Mouse (Mus musculus) forebrain, embryonic 10.5 days (tissue): Measurements from ENCODE around the gene Ehbp1. TPM values are rescaled to one million over a fixed set of nuclear protein-coding genes. Genes with fewer than 3 reads are reported as not detected.

ENCODE experiments used
- DNase-seq: peaks from one replicate; pipeline ENCODE4 v3.0.0-alpha.2; 2017; ENCODE audit warnings: low spot score; ENCODE audit errors: extremely low spot score
- H3K27ac ChIP-seq: fragments of 300-500 bp; sonication (generic); 2 replicates; pipeline ENCODE4 v1.5.1; 2016; ENCODE audit warnings: mild to moderate bottlenecking
- H3K27me3 ChIP-seq: fragments of 300-500 bp; sonication (generic); 2 replicates; pipeline ENCODE4 v1.6.1; 2016; ENCODE audit warnings: mild to moderate bottlenecking; ENCODE audit not compliant: poor library complexity, severe bottlenecking
- H3K36me3 ChIP-seq: fragments of 300-500 bp; sonication (generic); replicated peaks from 2 replicates; pipeline ENCODE4 v1.6.1; 2016; ENCODE audit warnings: mild to moderate bottlenecking, moderate library complexity
- H3K4me1 ChIP-seq: fragments of 300-500 bp; sonication (generic); 2 replicates; pipeline ENCODE4 v1.6.1; 2016
- H3K4me3 ChIP-seq: fragments of 300-500 bp; sonication (generic); 2 replicates; pipeline ENCODE4 v1.5.1; 2016; ENCODE audit warnings: mild to moderate bottlenecking, moderate library complexity
- H3K9me3 ChIP-seq: fragments of 300-500 bp; sonication (generic); 2 replicates; pipeline ENCODE4 v1.6.1; 2016; ENCODE audit warnings: mild to moderate bottlenecking, moderate library complexity
- WGBS: fragments of 180-500 bp; shearing (Covaris S2); methylation state at CpG from one replicate; pipeline ENCODE4 v1.1.7; 2016; 5-methylcytosine and 5-hydroxymethylcytosine counted together
- polyA plus RNA-seq: library from polyadenylated mRNA; unstranded; fragments of >200 nt; fragmentation: Nextera tagmentation; extraction: Ambion mirVana; gene quantifications from 2 replicates; pipeline ENCODE4 v1.2.1, GENCODE M21; 2016

Ehbp1 gene
- polyA plus RNA-seq, 1 experiment from 2014 or later = 12.6 TPM

GRCm38 (mm10) chr11:22063352-22063751 is 278.7 kb downstream of the Ehbp1 start:
- H3K36me3 ChIP-seq = peaks cover 3% of the 10 kb centered on the region; the same call in 1 of the 2 replicates
- H3K4me1 ChIP-seq = peaks cover 8% of the 10 kb centered on the region
- H3K27me3 ChIP-seq = no peaks in the 10 kb centered on the region
- 80% methylated on average over 2 of the region's 2 CpGs for WGBS
- no peak overlapping the region for H3K4me3 ChIP-seq
- H3K9me3 ChIP-seq = no peaks in the 10 kb centered on the region
- H3K27ac ChIP-seq = no peak overlapping the region
- DNase-seq = no peak

GRCm38 (mm10) chr11:22061660-22062059 is 280.4 kb downstream of the Ehbp1 start:
- DNase-seq = no peak
- H3K36me3 ChIP-seq = peaks cover 3% of the 10 kb centered on the region; the same call in 1 of the 2 replicates
- H3K9me3 ChIP-seq = no peaks in the 10 kb centered on the region
- H3K27ac ChIP-seq = no peak overlapping the region
- H3K27me3 ChIP-seq = no peaks in the 10 kb centered on the region
- H3K4me1 ChIP-seq = peaks cover 25% of the 10 kb centered on the region
- 86% methylated on average over 4 of the region's 4 CpGs for WGBS
- H3K4me3 ChIP-seq = no peak overlapping the region

- no peak for DNase-seq
- Histone ChIP-seq H3K4me1 (peaks cover 47% of the 10 kb centered on the region), H3K4me3 (no peak overlapping the region), H3K27me3 (no peaks in the 10 kb centered on the region), H3K36me3 (no peaks in the 10 kb centered on the region), H3K9me3 (no peaks in the 10 kb centered on the region), H3K27ac (peak overlapping the region; percentile 27; the same call in 1 of the 2 replicates)
- WGBS = 78% methylated on average over 5 of the region's 5 CpGs
These were observed 284.6 kb downstream of the Ehbp1 start for GRCm38 (mm10) chr11:22057538-22057937.

- Histone ChIP-seq H3K27ac (no peak overlapping the region), H3K27me3 (no peaks in the 10 kb centered on the region), H3K4me1 (peaks cover 47% of the 10 kb centered on the region), H3K4me3 (no peak overlapping the region), H3K9me3 (no peaks in the 10 kb centered on the region), H3K36me3 (peaks cover under 1% of the 10 kb centered on the region)
- WGBS = 70% methylated on average over 6 of the region's 6 CpGs
- no peak for DNase-seq
These were observed 286.2 kb downstream of the Ehbp1 start for GRCm38 (mm10) chr11:22055908-22056307.

GRCm38 (mm10) chr11:22053034-22053668 is 288.9 kb downstream of the Ehbp1 start:
- no peaks in the 10 kb centered on the region for H3K27me3 ChIP-seq
- no peaks in the 10 kb centered on the region for H3K9me3 ChIP-seq
- H3K36me3 ChIP-seq = peaks cover 3% of the 10 kb centered on the region
- H3K27ac ChIP-seq = no peak overlapping the region
- 89% methylated on average over 10 of the region's 10 CpGs for WGBS
- no peak for DNase-seq
- H3K4me1 ChIP-seq = peaks cover 37% of the 10 kb centered on the region
- no peak overlapping the region for H3K4me3 ChIP-seq

- Histone ChIP-seq H3K27ac (no peak overlapping the region), H3K36me3 (peaks cover 3% of the 10 kb centered on the region), H3K4me3 (no peak overlapping the region), H3K27me3 (no peaks in the 10 kb centered on the region), H3K4me1 (peaks cover 14% of the 10 kb centered on the region), H3K9me3 (no peaks in the 10 kb centered on the region)
- 83% methylated on average over 7 of the region's 7 CpGs for WGBS
- no peak for DNase-seq
These were observed 291.2 kb downstream of the Ehbp1 start for GRCm38 (mm10) chr11:22050864-22051263.

GRCm38 (mm10) chr11:22039854-22040426 is 302.2 kb downstream of the Ehbp1 start:
- Histone ChIP-seq H3K27me3 (no peaks in the 10 kb centered on the region; the same call in 1 of the 2 replicates), H3K27ac (peak overlapping the region; percentile 30; the same call in 1 of the 2 replicates), H3K36me3 (no peaks in the 10 kb centered on the region), H3K4me3 (no peak overlapping the region), H3K9me3 (no peaks in the 10 kb centered on the region), H3K4me1 (peaks cover 85% of the 10 kb centered on the region)
- 40% methylated on average over 6 of the region's 6 CpGs for WGBS
- no peak for DNase-seq

- H3K4me3 ChIP-seq = no peak overlapping the region
- H3K27me3 ChIP-seq = peaks cover 7% of the 10 kb centered on the region; the same call in 1 of the 2 replicates
- H3K27ac ChIP-seq = peak overlapping the region; percentile 51
- no peaks in the 10 kb centered on the region for H3K36me3 ChIP-seq
- H3K9me3 ChIP-seq = no peaks in the 10 kb centered on the region
- peak; percentile 23 for DNase-seq
- WGBS = 16% methylated on average over 7 of the region's 7 CpGs
- H3K4me1 ChIP-seq = peaks cover 74% of the 10 kb centered on the region
These were observed 307.5 kb downstream of the Ehbp1 start for GRCm38 (mm10) chr11:22034564-22035105.

- H3K9me3 ChIP-seq = no peaks in the 10 kb centered on the region
- H3K4me1 ChIP-seq = peaks cover 63% of the 10 kb centered on the region
- WGBS = 83% methylated on average over 3 of the region's 3 CpGs
- H3K36me3 ChIP-seq = no peaks in the 10 kb centered on the region
- peak overlapping the region; percentile 51 for H3K27ac ChIP-seq
- no peak overlapping the region for H3K4me3 ChIP-seq
- no peak for DNase-seq
- peaks cover 7% of the 10 kb centered on the region; the same call in 1 of the 2 replicates for H3K27me3 ChIP-seq
These were observed 308.5 kb downstream of the Ehbp1 start for GRCm38 (mm10) chr11:22033582-22033981.

- 91% methylated on average over 2 of the region's 2 CpGs for WGBS
- Histone ChIP-seq H3K27me3 (peaks cover 20% of the 10 kb centered on the region), H3K36me3 (peaks cover 13% of the 10 kb centered on the region), H3K9me3 (peaks cover 4% of the 10 kb centered on the region; the same call in 1 of the 2 replicates), H3K4me1 (peaks cover 33% of the 10 kb centered on the region), H3K27ac (no peak overlapping the region), H3K4me3 (no peak overlapping the region)
- DNase-seq = no peak
These were observed 321.5 kb downstream of the Ehbp1 start for GRCm38 (mm10) chr11:22020602-22021001.

GRCm38 (mm10) chr11:22017444-22017843 is 324.6 kb downstream of the Ehbp1 start:
- Histone ChIP-seq H3K36me3 (peaks cover 13% of the 10 kb centered on the region), H3K4me1 (peaks cover 57% of the 10 kb centered on the region), H3K27ac (peak overlapping the region; percentile 56; the same call in 1 of the 2 replicates), H3K4me3 (no peak overlapping the region), H3K27me3 (peaks cover 33% of the 10 kb centered on the region), H3K9me3 (peaks cover 4% of the 10 kb centered on the region; the same call in 1 of the 2 replicates)
- DNase-seq = no peak
- WGBS = 24% methylated on average over 8 of the region's 8 CpGs

GRCm38 (mm10) chr11:22016341-22016740 is 325.8 kb downstream of the Ehbp1 start:
- H3K27ac ChIP-seq = no peak overlapping the region
- peaks cover 33% of the 10 kb centered on the region for H3K27me3 ChIP-seq
- H3K36me3 ChIP-seq = peaks cover 6% of the 10 kb centered on the region
- peaks cover 4% of the 10 kb centered on the region; the same call in 1 of the 2 replicates for H3K9me3 ChIP-seq
- peaks cover 58% of the 10 kb centered on the region for H3K4me1 ChIP-seq
- 60% methylated on average over 3 of the region's 3 CpGs for WGBS
- no peak for DNase-seq
- H3K4me3 ChIP-seq = no peak overlapping the region

- H3K27ac ChIP-seq = peak overlapping the region; percentile 99
- H3K27me3 ChIP-seq = peaks cover 54% of the 10 kb centered on the region
- H3K36me3 ChIP-seq = no peaks in the 10 kb centered on the region
- WGBS = 6% methylated on average over 2 of the region's 2 CpGs
- no peaks in the 10 kb centered on the region for H3K9me3 ChIP-seq
- no peak for DNase-seq
- H3K4me1 ChIP-seq = peaks cover 83% of the 10 kb centered on the region
- H3K4me3 ChIP-seq = peak overlapping the region; percentile 91
These were observed 333.3 kb downstream of the Ehbp1 start for GRCm38 (mm10) chr11:22008817-22009216.
